Mouse (Mus musculus) midbrain, embryonic 15.5 days (tissue): ENCODE measurements around the gene Acox1. TPM values are rescaled to one million over a fixed set of nuclear protein-coding genes. Genes with fewer than 3 reads are reported as not detected.

ENCODE experiments used
- polyA plus RNA-seq: library from polyadenylated mRNA; unstranded; fragments of >200 nt; fragmentation: Nextera tagmentation; extraction: Ambion mirVana; gene quantifications from 2 replicates; pipeline ENCODE4 v1.2.1, GENCODE M21; 2015

The Acox1 gene
- polyA plus RNA-seq, 1 experiment from 2014 or later, result 64.0 TPM

Other genes with a start within 250 kb of the Acox1 start
- gene Itgb4, start 224.3 kb downstream of the Acox1 start, polyA plus RNA-seq, result 0.79 and 0.94 TPM in 2 replicates
- gene Galk1, start 186.3 kb downstream of the Acox1 start, polyA plus RNA-seq, result 53.2 and 58.5 TPM in 2 replicates
- gene H3f3b, start 171.1 kb downstream of the Acox1 start, polyA plus RNA-seq, result 2,073 and 2,119 TPM in 2 replicates
- 39.7 and 40.7 TPM in 2 replicates for gene Unk, start 168.7 kb downstream of the Acox1 start, polyA plus RNA-seq
- gene Unc13d, start 121.1 kb downstream of the Acox1 start, polyA plus RNA-seq, result 0.70 and 1.5 TPM in 2 replicates
- 165 and 173 TPM in 2 replicates for gene Wbp2, start 112.0 kb downstream of the Acox1 start, polyA plus RNA-seq
- 10.5 and 12.2 TPM in 2 replicates for gene Trim47, start 71.8 kb downstream of the Acox1 start, polyA plus RNA-seq
- 2.7 and 3.1 TPM in 2 replicates for gene Trim65, start 67.9 kb downstream of the Acox1 start, polyA plus RNA-seq
- 81.7 and 85.1 TPM in 2 replicates for gene Mrpl38, start 60.2 kb downstream of the Acox1 start, polyA plus RNA-seq
- gene Fbf1, start 30.9 kb downstream of the Acox1 start, polyA plus RNA-seq, result 69.2 and 78.4 TPM in 2 replicates
- gene Ten1, start 190 bp downstream of the Acox1 start, polyA plus RNA-seq, result 86.7 and 92.5 TPM in 2 replicates
- gene Evpl, start 39.0 kb upstream of the Acox1 start, polyA plus RNA-seq, result 0.84 and 0.96 TPM in 2 replicates
- gene Srp68, start 75.2 kb upstream of the Acox1 start, polyA plus RNA-seq, result 62.4 and 63.5 TPM in 2 replicates
- gene Galr2, start 81.9 kb upstream of the Acox1 start, polyA plus RNA-seq, result 0.45 and 0.57 TPM in 2 replicates
- 109 and 110 TPM in 2 replicates for gene Exoc7, start 108.2 kb upstream of the Acox1 start, polyA plus RNA-seq
- 17.4 and 20.4 TPM in 2 replicates for gene Foxj1, start 136.4 kb upstream of the Acox1 start, polyA plus RNA-seq
- 66.1 and 68.0 TPM in 2 replicates for gene Rnf157, start 214.0 kb upstream of the Acox1 start, polyA plus RNA-seq
- gene Ubald2, start 235.0 kb upstream of the Acox1 start, polyA plus RNA-seq, result 40.9 and 44.2 TPM in 2 replicates